Mouse (Mus musculus): ENCODE measurements around the gene 6030408B16Rik. TPM values are rescaled to one million over a fixed set of nuclear protein-coding genes. Genes with fewer than 3 reads are reported as not detected.

The 6030408B16Rik gene
- polyA plus RNA-seq, 1 experiment: not detected

DNA sequence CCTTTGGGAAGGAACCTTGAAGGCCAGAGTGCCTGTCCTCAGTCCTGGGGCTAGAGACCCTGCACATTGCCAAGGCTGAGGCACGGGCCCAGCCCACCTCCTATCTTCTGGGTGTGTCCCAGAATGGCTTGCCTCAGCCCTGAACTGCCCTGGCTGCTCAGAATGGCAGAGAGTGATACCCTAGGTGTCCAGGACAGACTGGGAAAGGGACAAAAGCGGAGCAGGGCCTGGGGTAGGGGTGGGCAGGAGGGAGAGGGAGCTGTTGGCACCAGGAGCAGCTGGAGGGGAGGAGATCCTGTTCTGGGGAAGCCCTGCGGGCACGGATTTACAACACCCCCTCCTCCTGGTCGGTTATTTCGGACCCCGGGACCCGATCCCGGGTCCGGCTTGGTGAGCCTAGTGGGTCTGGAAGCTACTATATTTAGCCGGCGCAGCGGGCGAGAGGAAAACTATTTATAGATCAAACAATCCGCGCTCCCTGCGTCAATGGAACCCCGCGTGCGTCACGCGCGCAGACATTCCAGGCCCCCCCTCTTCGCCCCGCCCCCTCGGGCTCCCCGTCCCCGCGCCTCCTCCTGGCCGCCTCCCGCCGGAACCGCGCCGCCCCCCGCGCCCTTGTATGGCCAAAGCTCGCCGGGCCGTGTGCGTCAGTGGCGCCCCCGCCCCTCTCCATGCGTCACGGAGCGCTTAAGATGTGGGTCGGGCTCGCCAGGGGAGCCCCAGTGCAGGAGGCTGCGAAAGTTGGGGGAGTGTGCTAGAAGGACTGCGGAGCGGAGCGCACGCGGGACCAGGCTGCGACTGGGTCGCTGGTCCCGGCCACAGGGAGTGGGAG lies 26.7 kb upstream of the 6030408B16Rik start:
- WGBS: 2% methylated on average over 55 of the region's 57 CpGs
- DNase-seq (ENCODE audit: low read depth, low spot score): no peak

DNA sequence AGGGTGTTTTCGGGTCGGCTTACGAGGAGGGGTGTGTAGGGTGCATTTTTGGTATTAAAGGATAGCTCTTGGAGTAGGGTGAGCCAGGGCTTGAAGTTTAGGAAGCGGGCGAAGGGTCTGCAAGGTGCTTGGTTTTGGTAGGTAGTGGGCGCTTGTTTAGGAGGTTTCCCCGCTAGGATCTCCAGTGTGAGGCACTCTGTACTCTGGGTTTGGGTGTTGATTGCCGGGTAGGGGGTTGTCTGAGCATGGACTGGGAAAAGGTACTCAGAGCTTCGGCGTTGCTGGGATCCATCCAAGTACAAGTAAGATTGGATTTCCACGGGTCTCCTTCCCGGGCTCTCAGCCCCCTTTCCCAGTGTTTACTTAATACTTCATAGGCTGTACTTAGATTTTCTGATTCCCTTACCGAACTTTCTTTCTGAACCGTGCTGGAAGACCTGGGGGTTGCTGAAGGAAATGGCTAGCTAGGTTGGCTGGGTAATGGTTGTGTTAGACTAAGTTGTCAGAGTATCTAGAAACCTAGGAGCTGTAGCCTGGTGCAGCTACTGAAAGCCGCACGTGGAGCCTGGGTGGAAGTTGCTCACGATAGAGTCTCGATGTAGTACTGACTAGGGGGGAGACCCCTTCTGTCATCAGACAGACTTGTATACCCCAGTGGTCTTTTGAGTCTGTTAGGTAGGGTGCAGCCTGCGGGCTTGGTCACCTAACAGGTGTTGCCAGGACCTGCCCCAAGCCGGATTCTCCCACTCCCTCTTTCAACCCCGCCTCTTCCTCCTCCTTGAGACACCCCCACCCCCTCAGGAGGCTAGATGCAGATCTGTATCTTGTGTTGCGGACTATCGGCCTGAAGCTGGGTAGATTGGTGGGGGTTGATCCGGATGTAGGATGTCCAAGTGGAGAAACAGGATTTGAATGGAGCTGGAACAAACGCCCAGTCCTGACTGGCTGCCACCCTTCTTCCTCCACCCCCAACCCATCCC lies 25.7 kb upstream of the 6030408B16Rik start:
- 2% methylated on average over 25 of the region's 25 CpGs for WGBS
- no peak for DNase-seq (ENCODE audit: low read depth, low spot score)

- WGBS: 92% methylated on average over 29 of the region's 29 CpGs
- DNase-seq (ENCODE audit: low read depth, low spot score): no peak
Measured at GRCm38 (mm10) chr15:101270101-101270820, 22.8 kb upstream of the 6030408B16Rik start.

GRCm38 (mm10) chr15:101271107-101271506 lies 21.9 kb upstream of the 6030408B16Rik start:
- 61% methylated on average over 3 of the region's 3 CpGs for WGBS

GRCm38 (mm10) chr15:101271513-101271912 lies 21.5 kb upstream of the 6030408B16Rik start:
- no peak for DNase-seq (ENCODE audit: low read depth, low spot score)
- 90% methylated on average over 15 of the region's 15 CpGs for WGBS

More at GRCm38 (mm10) chr15:101271107-101271506, 21.9 kb upstream of the 6030408B16Rik start:
- DNase-seq (ENCODE audit: low read depth, low spot score): no peak

DNA sequence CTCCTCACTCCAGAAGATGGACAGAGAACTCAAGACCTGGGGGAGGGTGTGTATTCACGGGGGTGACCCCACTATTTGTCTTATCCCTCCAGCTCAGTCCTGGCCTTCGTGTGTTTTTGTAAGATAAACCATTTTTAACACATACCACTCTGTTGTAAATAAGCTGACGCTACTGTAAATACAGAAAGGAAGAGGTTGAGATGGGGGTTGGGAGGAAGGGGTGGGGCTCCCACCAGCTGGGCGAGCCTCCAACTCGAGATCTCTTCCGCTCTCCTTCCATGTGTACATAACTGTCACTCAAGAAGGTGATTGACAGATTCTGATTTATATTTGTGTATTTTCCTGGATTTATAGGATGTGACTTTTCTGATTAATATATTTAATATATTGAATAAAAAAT lies 18.6 kb upstream of the 6030408B16Rik start:
- DNase-seq (ENCODE audit: low read depth, low spot score): no peak
- 43% methylated on average over 6 of the region's 6 CpGs for WGBS

DNA sequence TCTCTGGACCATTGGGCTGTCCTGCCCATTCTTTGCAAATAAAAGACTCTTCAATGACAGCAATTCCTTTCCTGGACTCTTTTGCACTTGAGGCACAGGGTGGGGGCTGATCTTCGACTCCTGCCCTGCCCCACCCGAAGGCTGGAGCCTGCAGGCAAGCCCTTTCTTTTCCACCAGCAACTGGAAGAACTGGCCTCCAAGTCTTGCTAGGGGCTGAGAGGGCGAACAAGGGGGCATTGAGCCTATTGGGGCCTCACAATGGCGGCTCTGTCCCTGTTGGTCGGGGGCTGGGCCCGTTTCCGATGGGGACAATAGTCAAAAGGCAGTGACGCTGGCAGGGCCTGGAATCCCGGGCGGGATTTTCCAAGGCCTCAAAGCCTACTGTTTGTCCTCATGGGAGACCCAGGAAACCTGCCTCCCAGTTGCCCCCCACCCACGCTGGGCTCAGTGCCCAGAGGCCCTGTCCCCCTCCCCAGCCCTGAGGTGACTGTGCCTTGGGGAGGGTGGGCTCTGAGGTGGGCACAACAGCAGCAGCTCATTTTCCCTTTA lies 15.6 kb upstream of the 6030408B16Rik start:
- WGBS: 55% methylated on average over 11 of the region's 11 CpGs
- DNase-seq (ENCODE audit: low read depth, low spot score): no peak

GRCm38 (mm10) chr15:101278589-101278988 lies 14.4 kb upstream of the 6030408B16Rik start:
- whole genome bisulfite sequencing: 62% methylated on average over 5 of the region's 5 CpGs
- DNase-seq (ENCODE audit: low read depth, low spot score): no peak

DNA sequence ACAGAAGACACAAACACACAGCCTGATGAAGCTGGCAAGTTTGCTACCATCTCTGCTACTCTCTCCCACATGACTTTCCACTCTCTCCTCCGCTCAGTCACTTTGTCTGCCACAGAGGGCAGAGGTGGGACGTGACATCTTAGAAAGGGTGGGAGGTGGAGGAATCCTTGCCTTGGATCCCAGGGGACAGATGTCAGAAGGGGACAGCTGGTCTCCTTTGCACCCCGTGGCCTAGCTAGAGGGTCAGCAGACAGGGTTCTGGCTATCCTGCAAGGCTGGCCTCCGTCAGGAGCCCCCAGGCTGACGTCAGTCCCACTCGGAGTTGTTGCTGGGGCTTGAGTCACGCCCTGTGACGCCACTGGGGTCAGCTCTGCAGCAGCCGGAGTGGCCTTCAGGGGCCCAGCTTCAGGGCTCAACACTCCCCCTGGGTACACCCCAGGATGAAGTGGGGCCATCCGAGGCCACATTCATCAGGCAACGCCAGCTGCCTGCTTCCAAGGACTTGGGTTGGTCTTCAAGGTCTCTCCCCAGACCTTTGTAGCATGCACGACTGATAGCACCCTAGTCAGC lies 13.5 kb upstream of the 6030408B16Rik start:
- no peak for DNase-seq (ENCODE audit: low read depth, low spot score)
- 66% methylated on average over 12 of the region's 12 CpGs for WGBS

GRCm38 (mm10) chr15:101282471-101282870 lies 10.5 kb upstream of the 6030408B16Rik start:
- 68% methylated on average over 5 of the region's 5 CpGs for WGBS
- DNase-seq (ENCODE audit: low read depth, low spot score): no peak

- WGBS: 1% methylated on average over 26 of the region's 26 CpGs
- DNase-seq (ENCODE audit: low read depth, low spot score): no peak
Measured at GRCm38 (mm10) chr15:101283183-101283910, 9.7 kb upstream of the 6030408B16Rik start.

GRCm38 (mm10) chr15:101283911-101284750 lies 8.9 kb upstream of the 6030408B16Rik start, which contains the start of gene Atg101:
Gene Atg101, plus strand, starts transcription at chr15:101284272.
- under 1% methylated on average over 61 of the region's 61 CpGs for WGBS
- no peak for DNase-seq (ENCODE audit: low read depth, low spot score)

GRCm38 (mm10) chr15:101286129-101286770 lies 6.8 kb upstream of the 6030408B16Rik start:
- no peak for DNase-seq (ENCODE audit: low read depth, low spot score)
- 55% methylated on average over 9 of the region's 9 CpGs for WGBS

DNA sequence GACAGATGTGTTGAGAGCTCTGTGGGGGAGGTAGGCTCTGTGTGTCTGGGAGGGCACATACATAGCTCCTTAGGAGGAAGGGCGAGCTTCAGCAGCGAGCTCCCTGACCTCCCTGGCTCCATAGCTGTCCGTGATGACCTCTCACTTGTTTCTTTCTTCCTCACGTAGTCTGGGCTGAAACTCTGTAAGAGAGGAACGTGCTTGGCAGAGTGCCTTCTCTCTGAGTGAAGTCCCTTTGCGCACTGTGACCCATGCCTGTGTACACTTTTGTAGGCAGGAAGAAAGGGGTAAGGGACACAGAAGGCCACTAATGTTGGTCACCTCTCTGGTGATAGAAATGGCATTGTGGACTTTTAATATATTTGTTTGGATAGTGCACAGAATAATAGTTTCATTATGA lies 5.7 kb upstream of the 6030408B16Rik start:
- DNase-seq (ENCODE audit: low read depth, low spot score): no peak
- WGBS: 38% methylated on average over 6 of the region's 6 CpGs

DNA sequence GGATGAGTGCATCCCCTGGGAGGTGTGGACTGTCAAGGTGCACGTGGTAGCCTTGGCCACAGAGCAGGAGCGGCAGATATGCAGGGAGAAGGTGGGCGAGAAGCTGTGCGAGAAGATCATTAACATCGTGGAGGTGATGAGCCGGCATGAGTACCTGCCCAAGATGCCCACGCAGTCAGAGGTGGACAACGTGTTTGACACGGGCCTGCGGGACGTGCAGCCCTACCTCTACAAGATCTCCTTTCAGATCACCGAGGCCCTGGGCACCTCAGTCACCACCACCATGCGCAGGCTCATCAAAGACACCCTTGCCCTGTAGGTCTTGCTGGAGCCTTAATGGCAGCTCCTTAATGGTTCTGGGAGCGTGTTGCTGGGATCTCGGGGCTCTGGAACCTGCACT lies 2.7 kb upstream of the 6030408B16Rik start:
- no peak for DNase-seq (ENCODE audit: low read depth, low spot score)
- 94% methylated on average over 15 of the region's 15 CpGs for WGBS

GRCm38 (mm10) chr15:101292012-101292411 lies 1.0 kb upstream of the 6030408B16Rik start:
- WGBS: 25% methylated on average over 3 of the region's 3 CpGs
- no peak for DNase-seq (ENCODE audit: low read depth, low spot score)

All from large intestine, adult 2 months (tissue).